Mouse (Mus musculus): ENCODE measurements at regions not wholly inside any gene's neighbourhood (a gene's known extent, or its start where the extent isn't known, plus 50 kb on each side); places are given as distances from the start of the nearest gene placed in this dataset.

DNA sequence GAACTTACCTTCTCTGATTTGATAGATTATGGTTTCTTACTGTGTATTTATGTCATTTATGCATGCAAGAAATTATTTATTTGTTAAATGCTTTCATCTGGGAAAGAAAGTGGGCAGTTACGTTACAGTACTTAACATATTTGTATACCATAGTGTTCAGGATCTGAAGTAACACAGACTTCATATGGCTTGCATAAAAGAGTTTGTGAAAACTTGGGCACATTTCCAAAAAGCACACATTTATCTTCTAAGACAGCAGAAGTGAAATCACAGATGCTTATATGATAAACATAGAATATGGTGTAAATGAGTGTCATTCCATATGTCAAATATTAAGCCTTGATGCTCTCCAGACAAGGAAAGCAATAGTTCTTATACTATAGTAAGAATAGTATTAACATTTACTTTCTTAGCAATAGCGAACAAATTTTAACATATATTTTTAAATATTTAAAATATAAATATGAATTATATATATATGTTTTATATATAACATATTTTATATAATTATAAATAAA lies 4549.1 kb upstream of the Gm7489 start:
- no peak overlapping the region for H3K4me3 ChIP-seq (replicated peaks; ENCODE audit: insufficient read depth, low read depth, low read length)
- H3K27ac ChIP-seq (ENCODE audit: insufficient read depth, low read length) = no peak overlapping the region
- DNase-seq = no peak
- H3K4me1 ChIP-seq (ENCODE audit: control insufficient read depth, insufficient read depth, low read length) = no peaks in the 10 kb centered on the region
- no peaks in the 10 kb centered on the region for H3K27me3 ChIP-seq (ENCODE audit: control insufficient read depth, insufficient read depth, low read length)
- 72% methylated on average over 2 of the region's 2 CpGs for WGBS
- TF ChIP-seq CTCF (IDR thresholded peaks at IDR 0.05; ENCODE audit: borderline replicate concordance, insufficient read depth, low read depth, low read length) (no peak), POLR2A (IDR thresholded peaks at IDR 0.05; ENCODE audit: borderline replicate concordance, insufficient read depth, low read length) (no peak)

- TF ChIP-seq POLR2A (IDR thresholded peaks at IDR 0.05; ENCODE audit: borderline replicate concordance, insufficient read depth, low read length) = no peak
- no peak for TF ChIP-seq CTCF (IDR thresholded peaks at IDR 0.05; ENCODE audit: borderline replicate concordance, insufficient read depth, low read depth, low read length)
- WGBS = 92% methylated on average over 1 of the region's 1 CpGs
Observed at GRCm38 (mm10) chr15:49347029-49347428, 4537.7 kb upstream of the Gm7489 start.

GRCm38 (mm10) chr15:49356107-49356506 lies 4528.6 kb upstream of the Gm7489 start:
- WGBS = 47% methylated on average over 2 of the region's 2 CpGs
- no peak overlapping the region for H3K4me3 ChIP-seq (replicated peaks; ENCODE audit: insufficient read depth, low read depth, low read length)
- no peaks in the 10 kb centered on the region for H3K27me3 ChIP-seq (ENCODE audit: control insufficient read depth, insufficient read depth, low read length)
- no peaks in the 10 kb centered on the region for H3K4me1 ChIP-seq (ENCODE audit: control insufficient read depth, insufficient read depth, low read length)
- H3K27ac ChIP-seq (ENCODE audit: insufficient read depth, low read length) = no peak overlapping the region
- no peak for DNase-seq
- no peak for TF ChIP-seq CTCF (IDR thresholded peaks at IDR 0.05; ENCODE audit: borderline replicate concordance, insufficient read depth, low read depth, low read length)
- TF ChIP-seq POLR2A (IDR thresholded peaks at IDR 0.05; ENCODE audit: borderline replicate concordance, insufficient read depth, low read length) = no peak

More at GRCm38 (mm10) chr15:49347029-49347428, 4537.7 kb upstream of the Gm7489 start:
- no peaks in the 10 kb centered on the region for H3K27me3 ChIP-seq (ENCODE audit: control insufficient read depth, insufficient read depth, low read length)
- H3K27ac ChIP-seq (ENCODE audit: insufficient read depth, low read length) = no peak overlapping the region
- no peak overlapping the region for H3K4me3 ChIP-seq (replicated peaks; ENCODE audit: insufficient read depth, low read depth, low read length)
- DNase-seq = no peak
- H3K4me1 ChIP-seq (ENCODE audit: control insufficient read depth, insufficient read depth, low read length) = no peaks in the 10 kb centered on the region

DNA sequence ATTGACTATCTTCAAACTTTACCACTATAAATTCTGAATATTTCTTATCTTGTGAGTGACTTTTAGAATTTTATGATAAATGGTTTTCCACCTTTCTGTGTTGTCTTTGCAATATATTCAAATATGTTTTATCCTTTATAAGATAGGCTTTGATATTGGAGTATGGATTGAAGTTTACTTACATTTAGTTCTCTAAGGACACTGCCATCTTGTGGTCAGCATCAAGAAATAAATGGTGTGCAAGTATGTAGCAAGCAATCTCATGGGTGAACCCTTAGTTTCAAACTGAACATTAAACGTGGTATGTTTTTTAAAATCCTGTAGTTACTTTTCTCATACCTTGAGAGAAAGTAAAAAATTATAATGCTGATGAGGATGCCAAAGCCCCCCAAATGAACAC lies 4488.7 kb upstream of the Gm7489 start:
- Histone ChIP-seq H3K27ac (ENCODE audit: insufficient read depth, low read length) (no peak overlapping the region), H3K4me1 (ENCODE audit: control insufficient read depth, insufficient read depth, low read length) (no peaks in the 10 kb centered on the region), H3K27me3 (ENCODE audit: control insufficient read depth, insufficient read depth, low read length) (no peaks in the 10 kb centered on the region), H3K4me3 (replicated peaks; ENCODE audit: insufficient read depth, low read depth, low read length) (no peak overlapping the region)
- TF ChIP-seq POLR2A (IDR thresholded peaks at IDR 0.05; ENCODE audit: borderline replicate concordance, insufficient read depth, low read length) (no peak), CTCF (IDR thresholded peaks at IDR 0.05; ENCODE audit: borderline replicate concordance, insufficient read depth, low read depth, low read length) (no peak)
- WGBS = 53% methylated on average over 1 of the region's 1 CpGs
- no peak for DNase-seq

GRCm38 (mm10) chr15:49413665-49414064 lies 4471.0 kb upstream of the Gm7489 start:
- no peaks in the 10 kb centered on the region for H3K27me3 ChIP-seq (ENCODE audit: control insufficient read depth, insufficient read depth, low read length)
- H3K4me1 ChIP-seq (ENCODE audit: control insufficient read depth, insufficient read depth, low read length) = no peaks in the 10 kb centered on the region
- TF ChIP-seq CTCF (IDR thresholded peaks at IDR 0.05; ENCODE audit: borderline replicate concordance, insufficient read depth, low read depth, low read length) (no peak), POLR2A (IDR thresholded peaks at IDR 0.05; ENCODE audit: borderline replicate concordance, insufficient read depth, low read length) (no peak)
- no peak overlapping the region for H3K4me3 ChIP-seq (replicated peaks; ENCODE audit: insufficient read depth, low read depth, low read length)
- no peak overlapping the region for H3K27ac ChIP-seq (ENCODE audit: insufficient read depth, low read length)
- DNase-seq = no peak

GRCm38 (mm10) chr15:49451310-49451709 lies 4433.4 kb upstream of the Gm7489 start:
- Histone ChIP-seq H3K27me3 (ENCODE audit: control insufficient read depth, insufficient read depth, low read length) (no peaks in the 10 kb centered on the region), H3K4me1 (ENCODE audit: control insufficient read depth, insufficient read depth, low read length) (no peaks in the 10 kb centered on the region), H3K4me3 (replicated peaks; ENCODE audit: insufficient read depth, low read depth, low read length) (no peak overlapping the region), H3K27ac (ENCODE audit: insufficient read depth, low read length) (no peak overlapping the region)
- DNase-seq = no peak
- TF ChIP-seq CTCF (IDR thresholded peaks at IDR 0.05; ENCODE audit: borderline replicate concordance, insufficient read depth, low read depth, low read length) (no peak), POLR2A (IDR thresholded peaks at IDR 0.05; ENCODE audit: borderline replicate concordance, insufficient read depth, low read length) (no peak)

- no peak overlapping the region for H3K4me3 ChIP-seq (replicated peaks; ENCODE audit: insufficient read depth, low read depth, low read length)
- TF ChIP-seq CTCF (IDR thresholded peaks at IDR 0.05; ENCODE audit: borderline replicate concordance, insufficient read depth, low read depth, low read length) = no peak
- no peak for TF ChIP-seq POLR2A (IDR thresholded peaks at IDR 0.05; ENCODE audit: borderline replicate concordance, insufficient read depth, low read length)
- H3K27ac ChIP-seq (ENCODE audit: insufficient read depth, low read length) = no peak overlapping the region
- no peak for DNase-seq
- H3K4me1 ChIP-seq (ENCODE audit: control insufficient read depth, insufficient read depth, low read length) = no peaks in the 10 kb centered on the region
- H3K27me3 ChIP-seq (ENCODE audit: control insufficient read depth, insufficient read depth, low read length) = no peaks in the 10 kb centered on the region
Observed at GRCm38 (mm10) chr15:49484582-49484981, 4400.1 kb upstream of the Gm7489 start.

DNA sequence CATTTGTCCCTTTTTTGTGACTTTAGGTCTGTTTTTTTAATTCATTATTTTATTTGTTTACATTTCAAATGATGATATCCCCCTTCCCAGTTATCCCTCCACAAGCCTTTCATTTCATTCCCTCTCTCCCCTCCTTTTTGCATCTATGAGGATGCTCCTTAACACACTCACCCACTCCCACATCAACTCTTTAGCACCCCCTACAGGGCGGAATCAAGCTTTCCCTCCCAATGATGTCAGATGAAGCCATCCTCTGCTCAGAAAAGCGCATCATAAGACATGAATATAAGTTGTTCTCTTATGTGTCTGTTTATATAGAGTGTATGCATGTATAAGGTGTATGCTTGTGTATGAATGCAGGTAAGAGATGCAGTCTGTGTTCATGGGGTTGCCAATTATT lies 4391.9 kb upstream of the Gm7489 start:
- Histone ChIP-seq H3K27ac (ENCODE audit: insufficient read depth, low read length) (no peak overlapping the region), H3K4me1 (ENCODE audit: control insufficient read depth, insufficient read depth, low read length) (no peaks in the 10 kb centered on the region), H3K27me3 (ENCODE audit: control insufficient read depth, insufficient read depth, low read length) (no peaks in the 10 kb centered on the region), H3K4me3 (replicated peaks; ENCODE audit: insufficient read depth, low read depth, low read length) (no peak overlapping the region)
- no peak for TF ChIP-seq CTCF (IDR thresholded peaks at IDR 0.05; ENCODE audit: borderline replicate concordance, insufficient read depth, low read depth, low read length)
- no peak for TF ChIP-seq POLR2A (IDR thresholded peaks at IDR 0.05; ENCODE audit: borderline replicate concordance, insufficient read depth, low read length)
- 52% methylated on average over 2 of the region's 2 CpGs for WGBS
- no peak for DNase-seq

Data from cerebellum, adult 2 months (tissue).